Mouse (Mus musculus): ENCODE measurements around the gene Map1b. TPM values are rescaled to one million over a fixed set of nuclear protein-coding genes. Genes with fewer than 3 reads are reported as not detected.

The Map1b gene
- polyA plus RNA-seq, 1 experiment from 2014 or later, result 88.0 TPM

DNA sequence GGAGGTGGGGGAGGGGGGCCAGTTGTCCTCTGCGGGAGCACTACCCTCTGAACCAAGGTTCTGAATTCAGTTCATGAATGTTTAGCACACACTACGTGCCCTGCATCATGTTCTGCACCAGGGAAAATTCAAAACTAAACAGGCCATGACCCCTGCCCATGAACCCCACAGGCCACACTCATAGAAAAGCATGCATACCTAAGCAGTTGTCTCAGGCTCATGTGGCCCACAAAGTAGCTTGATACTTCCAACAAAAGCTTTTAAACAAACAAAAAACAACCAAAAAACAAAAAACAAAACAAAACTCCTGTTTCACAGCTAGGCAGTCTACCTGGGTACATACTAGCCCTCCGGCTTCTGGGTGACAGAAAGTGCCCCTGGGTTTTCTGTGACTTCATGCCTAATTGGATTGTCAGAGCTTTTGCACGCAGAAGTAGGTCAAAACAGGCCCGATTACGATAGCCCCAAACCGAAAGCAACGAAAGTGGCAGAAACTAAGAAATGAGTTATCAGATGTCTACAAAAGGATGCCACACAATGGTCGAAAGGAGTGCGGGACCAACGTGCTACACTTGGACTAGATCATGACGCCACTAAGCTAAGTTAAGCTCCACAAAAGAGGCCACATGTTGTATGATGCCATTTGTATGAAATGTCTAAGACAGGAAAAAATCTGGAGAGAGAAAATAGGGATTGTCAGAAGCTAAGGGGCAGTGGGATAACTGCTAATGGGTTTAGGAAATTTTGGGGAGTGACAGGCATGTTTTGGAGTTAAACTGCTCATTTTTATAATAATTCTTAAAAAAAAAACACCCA lies 73.7 kb downstream of the Map1b start:
- H3K36me3 ChIP-seq (ENCODE audit: control insufficient read depth, insufficient read depth), result peaks cover 10% of the 10 kb centered on the region
- no peak overlapping the region for H3K9ac ChIP-seq (ENCODE audit: low read length)
- no peak for ATAC-seq (replicated peaks; ENCODE audit: extremely low read depth, insufficient read depth, low FRiP score)
- H3K27me3 ChIP-seq (ENCODE audit: control insufficient read depth, insufficient read depth, low read length), result no peaks in the 10 kb centered on the region
- no peak overlapping the region for H3K4me3 ChIP-seq (ENCODE audit: low read length)
- no peak overlapping the region for H3K4me2 ChIP-seq (ENCODE audit: low read depth, low read length)
- no peak overlapping the region for H3K27ac ChIP-seq (ENCODE audit: low read length)
- WGBS, result 86% methylated on average over 12 of the region's 12 CpGs
- H3K4me1 ChIP-seq (ENCODE audit: control insufficient read depth, insufficient read depth, low read length), result peaks cover 13% of the 10 kb centered on the region
- no peaks in the 10 kb centered on the region for H3K9me3 ChIP-seq (replicated peaks; ENCODE audit: control insufficient read depth, low read length)

DNA sequence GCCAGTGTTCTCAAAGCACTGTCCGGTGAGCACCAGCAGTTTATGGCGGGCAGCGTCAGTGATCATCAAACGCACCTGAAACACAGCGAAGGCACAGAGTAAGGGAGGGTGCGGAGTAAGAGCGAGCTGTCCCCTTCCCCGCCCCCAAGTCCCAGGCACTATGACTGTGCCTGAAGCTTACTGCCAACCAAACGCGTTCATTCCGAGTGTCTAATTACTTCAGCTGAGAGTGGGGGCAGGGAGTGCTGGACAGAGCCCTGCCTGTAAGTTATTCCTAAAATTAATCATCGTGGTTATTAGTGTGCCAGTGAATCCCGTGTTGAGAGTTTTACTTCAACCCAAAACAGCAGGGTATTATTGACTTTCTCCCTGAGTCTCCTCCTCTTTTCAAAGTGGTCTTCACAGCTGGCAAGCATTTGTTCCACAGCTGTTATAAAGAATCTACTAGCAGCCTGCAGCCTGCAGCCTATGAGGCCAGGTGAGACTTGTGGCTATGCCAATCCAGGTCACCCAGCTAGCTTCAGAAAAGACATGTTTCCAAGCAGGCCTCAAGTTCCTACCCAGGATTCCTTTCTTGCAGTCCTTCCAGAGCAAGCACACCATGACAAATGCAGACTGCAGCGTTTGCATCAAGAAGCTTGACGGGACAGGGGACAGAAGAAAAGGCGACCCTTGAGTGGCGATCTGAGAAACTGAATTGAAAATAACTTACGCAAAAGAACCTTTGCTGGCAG lies 74.5 kb downstream of the Map1b start:
- no peak for ATAC-seq (replicated peaks; ENCODE audit: extremely low read depth, insufficient read depth, low FRiP score)
- H3K9me3 ChIP-seq (replicated peaks; ENCODE audit: control insufficient read depth, low read length), result no peaks in the 10 kb centered on the region
- H3K4me1 ChIP-seq (ENCODE audit: control insufficient read depth, insufficient read depth, low read length), result peaks cover 8% of the 10 kb centered on the region
- no peak overlapping the region for H3K27ac ChIP-seq (ENCODE audit: low read length)
- no peak overlapping the region for H3K4me3 ChIP-seq (ENCODE audit: low read length)
- H3K27me3 ChIP-seq (ENCODE audit: control insufficient read depth, insufficient read depth, low read length), result no peaks in the 10 kb centered on the region
- no peak overlapping the region for H3K4me2 ChIP-seq (ENCODE audit: low read depth, low read length)
- WGBS, result 73% methylated on average over 18 of the region's 18 CpGs
- H3K9ac ChIP-seq (ENCODE audit: low read length), result no peak overlapping the region
- peaks cover 10% of the 10 kb centered on the region for H3K36me3 ChIP-seq (ENCODE audit: control insufficient read depth, insufficient read depth)

DNA sequence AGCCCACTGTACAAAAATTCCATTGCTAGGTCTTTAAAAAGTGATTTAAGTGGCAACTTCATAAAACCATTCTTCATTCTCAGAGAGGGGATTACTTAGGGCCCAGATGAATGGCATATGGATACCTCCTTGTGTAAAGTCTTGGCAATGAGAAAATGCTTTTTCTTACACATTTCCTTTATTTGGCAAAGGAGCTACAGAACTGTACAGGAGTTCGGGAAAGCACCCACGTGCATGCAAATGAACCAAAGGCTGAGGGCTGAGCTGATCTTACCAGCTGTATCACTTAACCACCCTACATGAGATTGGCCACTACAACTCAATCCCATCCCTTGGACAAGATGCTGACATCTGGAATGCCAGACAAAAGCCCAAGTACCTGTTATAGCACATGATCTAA lies 76.1 kb downstream of the Map1b start:
- 83% methylated on average over 2 of the region's 2 CpGs for WGBS
- Histone ChIP-seq H3K36me3 (ENCODE audit: control insufficient read depth, insufficient read depth) (peaks cover 13% of the 10 kb centered on the region), H3K4me2 (ENCODE audit: low read depth, low read length) (no peak overlapping the region), H3K27ac (ENCODE audit: low read length) (no peak overlapping the region), H3K4me1 (ENCODE audit: control insufficient read depth, insufficient read depth, low read length) (peaks cover 8% of the 10 kb centered on the region), H3K4me3 (ENCODE audit: low read length) (no peak overlapping the region), H3K9ac (ENCODE audit: low read length) (no peak overlapping the region), H3K27me3 (ENCODE audit: control insufficient read depth, insufficient read depth, low read length) (no peaks in the 10 kb centered on the region), H3K9me3 (replicated peaks; ENCODE audit: control insufficient read depth, low read length) (no peaks in the 10 kb centered on the region)
- ATAC-seq (replicated peaks; ENCODE audit: extremely low read depth, insufficient read depth, low FRiP score), result no peak

DNA sequence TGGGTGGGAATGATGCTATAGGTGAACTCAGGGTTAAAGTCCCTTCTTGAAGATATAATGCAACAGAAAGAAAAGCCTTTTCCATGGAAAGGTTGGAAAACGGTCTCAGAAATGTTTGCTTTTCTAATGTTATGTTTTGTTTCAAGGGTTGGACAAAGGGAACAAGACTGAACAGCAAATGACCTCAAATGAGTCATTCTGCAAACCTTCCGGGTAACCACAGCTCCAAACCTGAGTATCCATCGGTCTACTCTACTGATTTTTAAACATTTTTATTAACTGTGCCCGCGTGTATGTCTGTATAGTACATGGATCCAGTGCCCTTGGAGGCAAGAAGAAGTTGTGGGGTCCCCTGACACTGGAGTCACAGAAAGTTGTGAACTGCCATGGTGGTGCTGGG lies 77.0 kb downstream of the Map1b start:
- no peaks in the 10 kb centered on the region for H3K9me3 ChIP-seq (replicated peaks; ENCODE audit: control insufficient read depth, low read length)
- H3K27ac ChIP-seq (ENCODE audit: low read length), result no peak overlapping the region
- no peak overlapping the region for H3K4me3 ChIP-seq (ENCODE audit: low read length)
- H3K9ac ChIP-seq (ENCODE audit: low read length), result no peak overlapping the region
- no peaks in the 10 kb centered on the region for H3K27me3 ChIP-seq (ENCODE audit: control insufficient read depth, insufficient read depth, low read length)
- WGBS, result 91% methylated on average over 5 of the region's 5 CpGs
- no peak for ATAC-seq (replicated peaks; ENCODE audit: extremely low read depth, insufficient read depth, low FRiP score)
- no peak overlapping the region for H3K4me2 ChIP-seq (ENCODE audit: low read depth, low read length)
- H3K4me1 ChIP-seq (ENCODE audit: control insufficient read depth, insufficient read depth, low read length), result no peaks in the 10 kb centered on the region
- peaks cover 21% of the 10 kb centered on the region for H3K36me3 ChIP-seq (ENCODE audit: control insufficient read depth, insufficient read depth)

DNA sequence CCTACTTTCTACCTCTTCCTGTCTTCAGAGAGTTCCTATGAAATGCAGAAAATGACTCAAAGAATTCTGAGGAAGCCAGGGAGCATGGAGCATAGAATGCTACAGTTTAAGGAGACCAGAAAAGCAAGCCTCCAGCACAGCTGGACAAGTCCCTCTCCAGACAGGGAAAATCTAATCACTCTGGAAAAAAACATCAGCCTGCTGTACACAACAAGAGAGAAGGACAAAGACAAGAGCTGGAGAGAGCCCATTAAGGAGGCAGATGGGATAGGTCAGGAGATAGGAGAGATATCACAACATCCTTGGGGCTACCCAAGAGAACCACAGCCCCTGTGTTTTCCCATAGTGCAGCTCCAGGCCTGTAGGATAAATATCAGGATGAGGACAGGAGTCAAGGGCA lies 79.3 kb downstream of the Map1b start:
- Histone ChIP-seq H3K4me1 (ENCODE audit: control insufficient read depth, insufficient read depth, low read length) (no peaks in the 10 kb centered on the region), H3K4me2 (ENCODE audit: low read depth, low read length) (no peak overlapping the region), H3K27me3 (ENCODE audit: control insufficient read depth, insufficient read depth, low read length) (no peaks in the 10 kb centered on the region), H3K36me3 (ENCODE audit: control insufficient read depth, insufficient read depth) (peaks cover 36% of the 10 kb centered on the region), H3K9me3 (replicated peaks; ENCODE audit: control insufficient read depth, low read length) (no peaks in the 10 kb centered on the region), H3K9ac (ENCODE audit: low read length) (no peak overlapping the region), H3K4me3 (ENCODE audit: low read length) (no peak overlapping the region), H3K27ac (ENCODE audit: low read length) (no peak overlapping the region)
- no peak for ATAC-seq (replicated peaks; ENCODE audit: extremely low read depth, insufficient read depth, low FRiP score)

DNA sequence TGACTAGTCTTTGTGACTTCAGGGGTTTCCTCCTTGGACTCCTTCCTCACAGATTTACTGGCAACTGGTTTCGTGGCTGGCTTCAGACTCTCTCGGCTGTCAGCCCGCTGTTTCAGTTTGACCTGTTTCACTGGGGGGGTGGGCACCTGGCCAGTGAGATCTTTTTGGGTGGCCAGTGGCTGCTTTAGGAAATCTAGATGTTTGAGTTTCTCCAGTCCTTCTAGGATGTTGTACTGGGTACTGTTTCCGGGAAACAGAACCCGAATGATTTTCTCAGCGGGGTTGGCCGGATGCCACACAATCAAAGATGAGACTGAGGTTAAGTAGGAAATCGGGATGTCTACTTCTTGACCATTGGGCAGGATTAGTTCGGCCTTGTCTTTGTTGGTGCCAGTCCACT lies 81.8 kb downstream of the Map1b start:
- Histone ChIP-seq H3K4me3 (ENCODE audit: low read length) (no peak overlapping the region), H3K4me2 (ENCODE audit: low read depth, low read length) (no peak overlapping the region), H3K27me3 (ENCODE audit: control insufficient read depth, insufficient read depth, low read length) (no peaks in the 10 kb centered on the region), H3K9ac (ENCODE audit: low read length) (no peak overlapping the region), H3K27ac (ENCODE audit: low read length) (no peak overlapping the region), H3K4me1 (ENCODE audit: control insufficient read depth, insufficient read depth, low read length) (no peaks in the 10 kb centered on the region), H3K9me3 (replicated peaks; ENCODE audit: control insufficient read depth, low read length) (no peaks in the 10 kb centered on the region), H3K36me3 (ENCODE audit: control insufficient read depth, insufficient read depth) (peaks cover 43% of the 10 kb centered on the region)
- 90% methylated on average over 9 of the region's 9 CpGs for WGBS
- ATAC-seq (replicated peaks; ENCODE audit: extremely low read depth, insufficient read depth, low FRiP score), result no peak

DNA sequence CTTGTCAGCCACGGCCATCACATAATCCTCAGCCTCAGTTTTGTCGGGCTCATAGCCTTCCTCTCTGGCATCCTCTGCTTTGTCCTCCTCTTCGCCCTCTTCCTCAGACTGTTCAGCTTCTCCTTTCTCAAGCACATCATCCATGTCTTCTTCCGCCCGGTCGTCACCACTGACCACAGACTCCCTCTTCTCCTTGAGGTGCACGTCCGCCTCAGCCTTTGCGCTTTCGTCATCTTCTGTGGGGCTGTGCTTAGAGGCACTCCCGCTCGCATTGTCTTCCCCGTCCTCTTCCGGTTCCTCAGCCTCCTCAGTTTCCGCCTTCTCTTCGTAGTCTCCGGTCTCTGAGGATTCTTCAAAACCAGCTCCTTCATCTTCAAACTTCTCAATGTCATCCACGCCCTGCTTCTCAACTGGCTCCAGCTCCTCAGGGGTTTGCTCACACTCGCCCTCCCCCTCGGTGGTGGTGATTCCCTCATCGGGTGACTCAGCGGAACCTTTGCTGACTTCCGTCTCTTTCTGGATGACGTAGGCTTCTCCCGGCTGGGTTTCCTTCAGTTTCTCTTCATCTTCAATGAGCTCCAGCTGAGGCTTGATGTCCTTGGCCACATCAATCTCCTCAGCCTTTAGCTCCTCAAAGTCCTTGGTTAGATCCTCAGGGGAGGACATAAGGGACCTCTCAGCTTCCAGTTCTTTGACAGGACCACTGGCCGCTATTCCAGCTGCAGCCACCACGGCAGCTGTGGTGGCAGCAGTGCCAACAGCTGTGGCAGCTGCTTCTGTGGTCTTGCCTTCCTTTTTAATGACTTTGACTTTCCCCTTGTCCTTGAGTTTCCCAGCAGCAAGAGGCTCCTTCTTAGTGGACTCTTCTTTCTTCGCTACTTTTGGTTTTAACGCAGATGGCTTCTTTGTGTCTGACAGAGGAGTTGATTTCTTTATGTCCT lies 83.0 kb downstream of the Map1b start:
- 87% methylated on average over 29 of the region's 29 CpGs for WGBS
- ATAC-seq (replicated peaks; ENCODE audit: extremely low read depth, insufficient read depth, low FRiP score), result no peak
- Histone ChIP-seq H3K4me1 (ENCODE audit: control insufficient read depth, insufficient read depth, low read length) (no peaks in the 10 kb centered on the region), H3K36me3 (ENCODE audit: control insufficient read depth, insufficient read depth) (peaks cover 47% of the 10 kb centered on the region), H3K27ac (ENCODE audit: low read length) (no peak overlapping the region), H3K4me3 (ENCODE audit: low read length) (no peak overlapping the region), H3K9me3 (replicated peaks; ENCODE audit: control insufficient read depth, low read length) (no peaks in the 10 kb centered on the region), H3K4me2 (ENCODE audit: low read depth, low read length) (no peak overlapping the region), H3K27me3 (ENCODE audit: control insufficient read depth, insufficient read depth, low read length) (no peaks in the 10 kb centered on the region), H3K9ac (ENCODE audit: low read length) (no peak overlapping the region)

DNA sequence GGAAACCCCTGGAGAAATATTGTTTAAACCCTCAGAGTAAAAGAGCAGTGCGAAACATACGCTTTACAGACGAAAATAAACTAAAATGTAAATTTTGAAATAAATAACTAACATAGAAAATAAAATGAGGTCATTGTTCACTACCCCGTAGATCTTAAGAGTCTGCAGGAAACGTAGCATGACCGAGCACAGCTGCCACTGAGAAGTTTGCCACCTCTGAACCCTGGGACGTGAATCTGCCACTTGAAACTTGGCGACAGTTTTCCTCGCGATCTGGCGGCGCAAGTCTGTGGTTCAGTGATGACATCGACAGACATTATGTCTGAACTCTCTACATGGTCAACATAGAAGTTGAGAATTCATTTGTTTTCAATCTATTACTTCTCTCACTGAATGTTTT lies 92.8 kb downstream of the Map1b start:
- H3K36me3 ChIP-seq (ENCODE audit: control insufficient read depth, insufficient read depth), result peaks cover 32% of the 10 kb centered on the region
- 76% methylated on average over 13 of the region's 13 CpGs for WGBS
- ATAC-seq (replicated peaks; ENCODE audit: extremely low read depth, insufficient read depth, low FRiP score), result no peak

More for the DNA sequence above, 92.8 kb downstream of the Map1b start:
- Histone ChIP-seq H3K9ac (ENCODE audit: low read length) (no peak overlapping the region), H3K27ac (ENCODE audit: low read length) (no peak overlapping the region), H3K4me2 (ENCODE audit: low read depth, low read length) (no peak overlapping the region), H3K4me1 (ENCODE audit: control insufficient read depth, insufficient read depth, low read length) (peaks cover 9% of the 10 kb centered on the region), H3K27me3 (ENCODE audit: control insufficient read depth, insufficient read depth, low read length) (no peaks in the 10 kb centered on the region), H3K4me3 (ENCODE audit: low read length) (no peak overlapping the region), H3K9me3 (replicated peaks; ENCODE audit: control insufficient read depth, low read length) (no peaks in the 10 kb centered on the region)

Measured in heart, embryonic 16.5 days (tissue).